ENCODE assay signal across 8 mouse cellular contexts in the genomic region with DNA sequence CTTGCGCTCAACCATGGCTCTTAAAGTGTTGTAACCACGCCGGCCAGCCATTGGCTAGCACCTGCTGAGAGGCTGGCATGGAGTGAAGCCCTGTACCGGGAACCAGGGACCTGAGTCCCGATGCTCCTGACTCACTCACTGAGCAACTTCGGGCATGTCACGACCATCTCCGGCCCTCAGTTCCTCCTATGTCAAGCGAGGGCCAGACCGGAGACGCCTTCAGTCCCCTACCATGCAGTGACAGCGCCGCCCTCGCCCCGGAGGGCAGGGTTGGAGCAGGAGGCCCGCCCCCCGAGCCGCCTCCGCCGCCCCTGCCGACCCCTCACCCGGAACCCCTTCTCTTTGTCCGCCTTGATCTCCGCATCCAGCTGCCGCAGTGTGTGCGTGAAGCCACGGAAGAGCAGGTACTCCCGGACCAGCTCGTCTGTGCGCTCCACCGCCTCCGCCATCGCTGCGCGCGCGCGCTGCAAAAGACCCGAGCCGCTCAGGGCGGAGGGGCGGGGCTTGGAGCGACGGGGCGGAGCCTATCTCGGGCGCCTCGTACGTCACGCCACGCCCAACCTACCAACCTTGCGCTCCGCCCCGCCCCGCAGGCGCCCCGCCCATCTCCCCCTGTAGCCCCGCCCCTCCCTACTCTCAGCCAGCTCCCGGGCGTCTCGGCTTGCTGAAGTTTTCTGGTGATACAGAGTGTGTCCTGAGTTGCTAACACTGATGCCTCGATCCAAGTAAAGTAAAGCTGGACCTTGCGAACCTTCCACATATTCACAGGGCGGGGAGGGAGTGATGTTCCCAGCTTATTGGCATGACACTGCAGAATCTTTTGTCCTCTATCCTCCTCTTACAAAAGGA. TPM values are rescaled to one million over a fixed set of nuclear protein-coding genes. Genes with fewer than 3 reads are reported as not detected.
DNase-seq lines count a peak whose midpoint lies in the region; ATAC-seq and TF ChIP-seq lines count a peak whose summit lies in the region.

Wdr91 (minus strand) TSS at position 506 of the 849 bp plus-strand sequence.

- WGBS in cerebellum, adult 2 months: under 1% methylated on average over 59 of the region's 64 CpGs
- WGBS in lung, embryonic 16.5 days: under 1% methylated on average over 56 of the region's 64 CpGs

- H3K9me3 ChIP-seq in MEL (replicated peaks; ENCODE audit: insufficient read depth, low read length): no peaks in the 10 kb centered on the region
- no peaks in the 10 kb centered on the region for H3K9me3 ChIP-seq in lung, embryonic 16.5 days (ENCODE audit: control insufficient read depth, low read length)

- peak; percentile 93 for DNase-seq in MEL (ENCODE audit: low read depth, low spot score)
- peak; percentile 88 to 92 for DNase-seq in cerebellum, adult 2 months
- DNase-seq in forelimb bud, embryonic 11.5 days (ENCODE audit: low read depth, low spot score): peak; percentile 89
- DNase-seq in layer of hippocampus, adult 9-10 months (ENCODE audit: low spot score): peak; percentile 76
- peak; percentile 72 for DNase-seq in ovary, postnatal 10 days (ENCODE audit: low spot score)
- peak; percentile 88 to 97 for DNase-seq in thymus, postnatal 10 days (ENCODE audit: low spot score in 2 of 2)

- TF ChIP-seq POLR2A in MEL (IDR thresholded peaks at IDR 0.05; ENCODE audit: control insufficient read depth in 1 of 2, insufficient read depth in 1 of 2, low read depth in 1 of 2, low read length in 2 of 2, poor library complexity in 1 of 2): peak; percentile 63 to 85; a peak in 3 of 4 replicates
- peak; percentile 77 for TF ChIP-seq POLR2A in cerebellum, adult 2 months (IDR thresholded peaks at IDR 0.05; ENCODE audit: borderline replicate concordance, insufficient read depth, low read length)

- ATAC-seq in hematopoietic stem cell, adult 5-6 weeks (replicated peaks in 1 of 2; ENCODE audit: insufficient read depth in 1 of 2, low FRiP score in 2 of 2, low TSS enrichment in 1 of 2, low read depth in 1 of 2, poor library complexity in 2 of 2, severe bottlenecking in 2 of 2): peak; percentile 83 to 89
- peak; percentile 96 for ATAC-seq in lung, embryonic 16.5 days (ENCODE audit: low read depth)

- no peaks in the 10 kb centered on the region for H3K27me3 ChIP-seq in MEL (ENCODE audit: control insufficient read depth in 1 of 2, insufficient read depth in 2 of 2, low read length in 2 of 2)
- H3K27me3 ChIP-seq in cerebellum, adult 2 months (ENCODE audit: control insufficient read depth, insufficient read depth, low read length): no peaks in the 10 kb centered on the region
- no peaks in the 10 kb centered on the region for H3K27me3 ChIP-seq in lung, embryonic 16.5 days (ENCODE audit: control insufficient read depth, insufficient read depth, low read depth, low read length)

- peak within 1 kb of the TSS; percentile 51; the same call in 1 of the 2 replicates for H3K27ac ChIP-seq in MEL (ENCODE audit: control insufficient read depth, low read depth, low read length)
- no peak within 1 kb of the TSS for H3K27ac ChIP-seq in cerebellum, adult 2 months (ENCODE audit: insufficient read depth, low read length)
- H3K27ac ChIP-seq in lung, embryonic 16.5 days (ENCODE audit: low read length): peak within 1 kb of the TSS; percentile 80

- peaks cover 0 to 30% of the 10 kb centered on the region in 2 experiments; a peak in 2 of 4 replicates for H3K36me3 ChIP-seq in MEL (ENCODE audit: control insufficient read depth in 1 of 2, insufficient read depth in 2 of 2, low read length in 2 of 2)
- peaks cover 13% of the 10 kb centered on the region for H3K36me3 ChIP-seq in lung, embryonic 16.5 days (ENCODE audit: control insufficient read depth, insufficient read depth, low read length)

- H3K4me1 ChIP-seq in MEL (ENCODE audit: control insufficient read depth in 1 of 2, insufficient read depth in 2 of 2, low read length in 2 of 2): peaks cover 5 to 26% of the 10 kb centered on the region in 2 experiments; a peak in 3 of 4 replicates
- 0 out of 2 replicates have a peak, but pooled peaks cover 2% of the 10 kb centered on the region for H3K4me1 ChIP-seq in cerebellum, adult 2 months (ENCODE audit: control insufficient read depth, insufficient read depth, low read length)
- H3K4me1 ChIP-seq in lung, embryonic 16.5 days (replicated peaks; ENCODE audit: control insufficient read depth, insufficient read depth, low read length): peaks cover 21% of the 10 kb centered on the region

- peak in 2 of 3 experiments; percentile 29 to 53; a peak in 4 of 6 replicates for TF ChIP-seq CTCF in MEL (IDR thresholded peaks at IDR 0.05 in 2 of 3, conservative IDR thresholded peaks at IDR 0.05 in 1 of 3; ENCODE audit: control insufficient read depth in 1 of 3, insufficient read depth in 1 of 3, low read depth in 2 of 3, low read length in 3 of 3, poor library complexity in 1 of 3, severe bottlenecking in 1 of 3)
- no peak for TF ChIP-seq CTCF in cerebellum, adult 2 months (IDR thresholded peaks at IDR 0.05; ENCODE audit: borderline replicate concordance, insufficient read depth, low read depth, low read length)

- no peak for TF ChIP-seq EP300 in MEL (IDR thresholded peaks at IDR 0.05; ENCODE audit: low read depth in 1 of 2, low read length in 2 of 2)

- peak within 1 kb of the TSS; percentile 81 to 91 for H3K4me3 ChIP-seq in MEL (ENCODE audit: control insufficient read depth in 1 of 2, insufficient read depth in 1 of 2, low read depth in 2 of 2, low read length in 2 of 2)
- peak within 1 kb of the TSS; percentile 80 for H3K4me3 ChIP-seq in cerebellum, adult 2 months (replicated peaks; ENCODE audit: insufficient read depth, low read depth, low read length)
- H3K4me3 ChIP-seq in lung, embryonic 16.5 days (ENCODE audit: low read length): peak within 1 kb of the TSS; percentile 86

- TF ChIP-seq RAD21 in MEL (IDR thresholded peaks at IDR 0.05; ENCODE audit: low read depth, low read length): no peak

- peaks cover 2% of the 10 kb centered on the region; the same call in 1 of the 2 replicates for H3K79me2 ChIP-seq in MEL (ENCODE audit: control insufficient read depth, insufficient read depth, low read length, poor library complexity)

- H3K4me2 ChIP-seq in lung, embryonic 16.5 days (ENCODE audit: low read depth, low read length): peak within 1 kb of the TSS; percentile 82

- H3K9ac ChIP-seq in MEL (ENCODE audit: control insufficient read depth, low read depth, low read length, poor library complexity, severe bottlenecking): peak within 1 kb of the TSS; percentile 73
- peak within 1 kb of the TSS; percentile 80 for H3K9ac ChIP-seq in lung, embryonic 16.5 days (ENCODE audit: low read length)

TF ChIP-seq in MEL, 35 proteins besides CTCF, POLR2A, EP300 and RAD21:
- TF ChIP-seq ZKSCAN1 (IDR thresholded peaks at IDR 0.05; ENCODE audit: low read depth, low read length): no peak
- TF ChIP-seq NRF1 (IDR thresholded peaks at IDR 0.05; ENCODE audit: insufficient read depth, low read depth, low read length, poor library complexity, severe bottlenecking): peak; percentile 65
- TF ChIP-seq ZC3H11A (IDR thresholded peaks at IDR 0.05; ENCODE audit: low read depth, low read length): no peak
- TF ChIP-seq E2F4 (IDR thresholded peaks at IDR 0.05; ENCODE audit: borderline replicate concordance, low read depth, low read length): no peak
- no peak for TF ChIP-seq ELF1 (IDR thresholded peaks at IDR 0.05; ENCODE audit: low read depth, low read length)
- TF ChIP-seq JUND (IDR thresholded peaks at IDR 0.05; ENCODE audit: low read depth, low read length): no peak
- 0 out of 2 replicates have a peak, but pooled peaks have one; percentile 21 for TF ChIP-seq TBP (IDR thresholded peaks at IDR 0.05; ENCODE audit: low read depth, low read length)
- TF ChIP-seq TCF12 (IDR thresholded peaks at IDR 0.05; ENCODE audit: low read depth, low read length): no peak
- TF ChIP-seq MXI1 (IDR thresholded peaks at IDR 0.05; ENCODE audit: low read depth, low read length): peak; percentile 46; the same call in 1 of the 2 replicates
- peak; percentile 51; the same call in 1 of the 2 replicates for TF ChIP-seq HCFC1 (IDR thresholded peaks at IDR 0.05; ENCODE audit: low read depth, low read length)
- no peak for TF ChIP-seq ZMIZ1 (IDR thresholded peaks at IDR 0.05; ENCODE audit: low read depth, low read length)
- no peak for TF ChIP-seq UBTF (IDR thresholded peaks at IDR 0.05; ENCODE audit: borderline replicate concordance, insufficient read depth, low read depth, low read length)
- peak; percentile 74 for TF ChIP-seq NELFE (IDR thresholded peaks at IDR 0.05; ENCODE audit: low read depth, low read length)

RNA-seq across cellular contexts. Expression of gene Wdr91, which starts in this region (rescaled TPM):
- 11.7 and 13.7 TPM in 2 replicates for total RNA-seq in MEL (2012; rRNA removed)
- 10 to 100 TPM in 1 of 2 experiments, not detected in 1; 24.1 TPM for polyA plus RNA-seq in MEL (2012; ENCODE audit: insufficient read depth in 1 of 2, insufficient read length in 2 of 2, low read depth in 1 of 2, low replicate concordance in 2 of 2, missing spikeins in 1 of 2)
- polyA plus RNA-seq in cerebellum, adult 2 months (2012; rRNA removed): 26.7 and 28.0 TPM in 2 replicates
- 18.3 and 35.6 TPM in 2 replicates for total RNA-seq in hematopoietic stem cell, adult 5-6 weeks (2017)
- polyA plus RNA-seq in lung, embryonic 16.5 days (2015; fragmentation: Nextera tagmentation; extraction: Ambion mirVana): 19.0 and 22.5 TPM in 2 replicates
